Mouse (Mus musculus): Measurements from ENCODE around the gene Gm7168. TPM values are rescaled to one million over a fixed set of nuclear protein-coding genes. Genes with fewer than 3 reads are reported as not detected.
"Not testable (repeated sequence)": the region's sequence is repeated elsewhere in the genome, so short reads cannot be mapped to it uniquely, and the experiment has no call there.

Gene Gm7168
- polyA plus RNA-seq, 2 experiments from 2014 or later, result not detected

- not testable (repeated sequence) for ATAC-seq
Observed at GRCm38 (mm10) chr17:13993425-13993824, 45.3 kb downstream of the Gm7168 start.

Other genes with a start within 250 kb of the Gm7168 start
- gene Afdn, start 187.8 kb upstream of the Gm7168 start, polyA plus RNA-seq (2017; shearing (Covaris generic)), result 1 to 10 TPM; 1.5 to 4.1 TPM
- not detected for gene Tcte2, start 186.5 kb upstream of the Gm7168 start, polyA plus RNA-seq (2017; shearing (Covaris generic))
- gene Gm7356, start 55.3 kb downstream of the Gm7168 start, polyA plus RNA-seq (2017; shearing (Covaris generic)), result not detected
- gene Gm7358, start 111.2 kb downstream of the Gm7168 start, polyA plus RNA-seq (2017; shearing (Covaris generic)), result not detected